Mouse (Mus musculus) monocyte, adult 5-6 weeks (primary cell): ENCODE measurements around the gene Atp6v1a. TPM values are rescaled to one million over a fixed set of nuclear protein-coding genes. Genes with fewer than 3 reads are reported as not detected.
A peak's percentile ranks its signal among the peaks of the same experiment; 100 is the strongest.

Source experiments
- ATAC-seq: fragments of 153-309, 156-312 bp; replicated peaks from 2 replicates; pipeline ENCODE4 v1.8.0; 2017; ENCODE audit warnings: mild to moderate bottlenecking; ENCODE audit not compliant: low TSS enrichment, insufficient number of reproducible peaks, severe bottlenecking, poor library complexity, low FRiP score
- total RNA-seq: library from RNA; stranded (forward); fragments of 200-1000, 200-491, 200-594 nt; gene quantifications from 3 replicates; pipeline ENCODE4 v1.2.3, GENCODE M21; 2017

The Atp6v1a gene
- total RNA-seq, result 61.9 to 76.9 TPM (median 64.2 TPM) in 3 replicates

- 0 out of 2 replicates have a peak, but pooled peaks have one; percentile 34 for ATAC-seq
Measured at GRCm38 (mm10) chr16:44139536-44140185, at the start of gene Atp6v1a, which contains the start of gene Naa50. TSS of gene Atp6v1a (minus strand) at chr16:44139705. TSS of gene Naa50 (plus strand) at chr16:44139830.

GRCm38 (mm10) chr16:44188766-44189165, 49.3 kb upstream of the Atp6v1a start:
- no peak for ATAC-seq

GRCm38 (mm10) chr16:44187172-44187571, 47.7 kb upstream of the Atp6v1a start:
- peak; percentile 76 for ATAC-seq

DNA sequence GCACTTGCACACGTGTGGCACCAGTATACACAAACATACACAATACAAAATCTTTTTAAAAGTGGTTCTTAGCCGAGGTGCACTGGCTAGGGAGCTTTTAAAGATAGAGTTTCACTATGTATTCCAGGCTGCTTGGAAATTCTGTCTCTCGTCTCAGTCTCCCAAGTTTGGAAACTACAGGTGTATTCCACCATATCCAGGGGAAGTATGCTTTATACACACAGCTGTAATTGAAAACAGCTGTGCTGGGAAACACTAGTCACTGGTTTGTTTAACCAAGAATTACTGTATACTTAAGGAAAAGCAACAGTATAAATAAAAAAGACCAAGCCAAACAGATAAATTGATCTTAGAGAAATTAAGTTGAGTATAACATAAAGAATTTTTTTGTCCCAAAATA, 45.3 kb upstream of the Atp6v1a start:
- ATAC-seq, result no peak

GRCm38 (mm10) chr16:44182597-44182996, 43.1 kb upstream of the Atp6v1a start:
- ATAC-seq, result no peak

- no peak for ATAC-seq
Measured at GRCm38 (mm10) chr16:44178555-44178954, 39.0 kb upstream of the Atp6v1a start.

- no peak for ATAC-seq
Measured at GRCm38 (mm10) chr16:44176511-44176910, 37.0 kb upstream of the Atp6v1a start.

- no peak for ATAC-seq
Measured at GRCm38 (mm10) chr16:44175001-44175400, 35.5 kb upstream of the Atp6v1a start.

GRCm38 (mm10) chr16:44173966-44174530, 34.5 kb upstream of the Atp6v1a start:
- ATAC-seq, result no peak

DNA sequence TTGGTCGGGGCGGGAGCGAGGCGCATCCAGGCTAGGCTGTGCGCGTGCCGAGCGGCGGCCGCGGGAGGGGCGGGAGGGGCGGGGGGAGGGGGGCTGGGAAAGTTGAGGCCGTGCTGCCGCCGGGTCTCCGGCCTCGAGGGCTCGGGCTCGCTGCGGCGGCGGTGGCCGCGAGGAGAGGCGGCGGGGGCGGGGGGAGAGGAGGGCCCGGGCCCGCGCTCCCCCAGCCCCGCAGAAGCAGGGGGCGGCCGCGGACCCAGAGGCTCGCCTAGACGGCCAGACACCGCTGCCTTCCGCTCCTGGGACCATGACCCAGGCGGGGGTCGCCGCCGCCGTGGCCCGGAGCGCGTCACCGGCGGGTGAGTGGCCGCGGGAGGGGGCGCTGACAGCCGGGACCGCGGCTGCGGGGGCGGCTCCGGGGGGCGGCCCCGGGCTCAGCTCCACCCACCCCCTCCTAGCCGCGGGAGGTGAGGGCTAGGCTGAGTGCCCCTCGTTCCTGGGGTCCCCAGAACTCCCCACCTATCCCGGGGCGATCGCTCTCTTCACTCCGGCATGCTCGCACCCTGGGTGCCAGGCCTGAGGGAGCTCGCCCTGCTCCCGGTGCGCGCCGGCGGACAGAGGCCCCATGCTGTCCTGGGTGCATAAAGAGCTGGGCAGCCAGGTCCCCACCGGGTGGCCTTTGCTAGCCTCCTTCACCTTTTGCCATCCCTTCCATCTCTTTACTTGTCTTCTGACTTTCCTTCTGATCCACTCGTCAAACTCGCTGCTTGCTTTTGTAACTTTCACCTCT, 33.8 kb upstream of the Atp6v1a start, which contains the start of gene Usf3:
TSS of gene Usf3 (plus strand) at position 92 of the 787 bp plus-strand sequence.
- no peak for ATAC-seq

GRCm38 (mm10) chr16:44172297-44173154, 33.0 kb upstream of the Atp6v1a start:
- peak; percentile 99 for ATAC-seq

GRCm38 (mm10) chr16:44168990-44169389, 29.5 kb upstream of the Atp6v1a start:
- no peak for ATAC-seq

DNA sequence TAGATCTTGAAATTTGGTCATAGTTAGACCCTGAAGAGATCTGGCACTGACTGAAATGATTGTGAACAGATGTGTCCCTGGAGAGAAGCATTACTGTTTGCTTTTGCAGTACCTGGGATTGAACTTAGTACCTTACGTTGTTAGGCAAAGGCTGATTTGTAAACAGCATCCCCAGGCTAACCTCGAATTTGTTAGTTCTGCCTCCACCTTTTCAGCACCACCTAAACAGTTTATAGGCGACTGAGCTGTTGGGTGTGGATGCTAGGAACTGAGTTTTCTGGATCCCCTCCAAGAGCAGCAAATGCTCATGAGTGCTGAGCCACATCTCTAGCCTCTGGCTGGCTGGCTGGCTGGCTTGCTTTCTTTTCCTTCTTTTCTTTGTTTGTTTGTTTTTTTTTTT, 25.7 kb upstream of the Atp6v1a start:
- no peak for ATAC-seq

GRCm38 (mm10) chr16:44163831-44164230, 24.3 kb upstream of the Atp6v1a start:
- no peak for ATAC-seq

- ATAC-seq, result no peak
Measured at GRCm38 (mm10) chr16:44159325-44159724, 19.8 kb upstream of the Atp6v1a start.

- no peak for ATAC-seq
Measured at GRCm38 (mm10) chr16:44154497-44155057, 15.1 kb upstream of the Atp6v1a start.

GRCm38 (mm10) chr16:44149002-44149767, 9.7 kb upstream of the Atp6v1a start:
- ATAC-seq, result no peak

DNA sequence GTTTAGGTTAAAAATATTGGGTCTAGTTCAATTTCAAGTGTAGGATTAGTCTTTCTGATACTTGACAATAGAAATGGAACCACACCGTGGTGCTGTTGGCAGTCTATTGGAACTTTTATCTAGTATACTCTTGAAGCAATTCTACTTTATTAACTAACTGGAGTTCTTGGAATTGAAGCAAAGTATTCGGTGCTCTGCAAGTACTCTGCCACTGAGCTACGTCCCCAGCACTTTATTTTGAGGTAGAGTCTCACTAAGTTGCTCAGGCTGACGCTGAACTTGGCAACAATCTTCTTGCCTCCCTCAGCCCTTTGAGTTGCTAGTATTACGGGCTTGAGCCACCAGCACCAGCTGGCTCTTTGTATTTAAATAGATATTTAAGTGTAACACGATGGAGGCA, 2.0 kb upstream of the Atp6v1a start:
- ATAC-seq, result no peak
